Mouse (Mus musculus): ENCODE measurements around the gene Sephs1. TPM values are rescaled to one million over a fixed set of nuclear protein-coding genes. Genes with fewer than 3 reads are reported as not detected.

The Sephs1 gene
- total and polyA plus RNA-seq, 3 experiments: 9.0 to 55.8 (median 42.6) TPM

DNA sequence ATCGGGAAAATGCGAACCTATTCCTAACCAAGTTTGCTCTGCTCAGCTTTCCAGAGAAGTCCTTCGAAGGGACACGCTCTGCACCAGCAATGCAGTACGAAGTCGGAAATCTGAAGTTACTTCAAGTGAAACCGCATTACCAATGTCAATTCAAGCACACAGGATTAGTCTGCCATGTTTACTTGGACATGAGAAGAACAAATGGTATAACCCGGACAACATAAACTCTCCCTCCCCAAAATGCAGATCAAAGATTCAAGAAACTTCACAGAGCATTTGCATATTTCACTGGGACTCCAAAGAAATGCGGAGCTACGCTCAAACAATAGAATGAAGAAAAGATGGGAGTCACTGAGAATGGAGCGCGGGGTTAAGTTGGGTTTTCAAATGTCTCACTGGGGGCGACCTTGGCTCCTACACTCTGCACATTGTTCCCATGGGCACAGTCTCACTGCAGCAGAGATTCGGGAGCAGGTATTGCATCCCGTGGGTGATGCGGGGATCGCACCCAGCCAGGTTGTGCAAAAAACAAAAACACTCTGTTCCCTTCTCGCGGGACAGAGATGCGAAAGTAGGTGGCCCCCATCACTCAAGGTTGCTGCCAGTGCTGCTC, 521 bp upstream of the Sephs1 start:
- Histone ChIP-seq H3K4me1 (ENCODE audit: insufficient read depth, low read depth, low read length) (peaks cover 28% of the 10 kb centered on the region), H3K9me3 (replicated peaks) (no peaks in the 10 kb centered on the region), H3K4me3 (ENCODE audit: low read depth, low read length) (peak overlapping the region; percentile 88), H3K27me3 (ENCODE audit: insufficient read depth, low read length) (peaks cover 17% of the 10 kb centered on the region), H3K36me3 (replicated peaks) (peaks cover 16% of the 10 kb centered on the region)
- ATAC-seq (ENCODE audit: extremely low read depth, insufficient number of reproducible peaks, low FRiP score, poor library complexity, severe bottlenecking) (no peak), DNase-seq (ENCODE audit: low spot score) (peak; percentile 48)
- TF ChIP-seq CTCF (IDR thresholded peaks at IDR 0.05; ENCODE audit: low read depth, low read length) (no peak), GATA1 (IDR thresholded peaks at IDR 0.05; ENCODE audit: borderline replicate concordance, low read length) (no peak), GATA2 (IDR thresholded peaks at IDR 0.05; ENCODE audit: borderline replicate concordance, low read depth, low read length) (no peak), TAL1 (conservative IDR thresholded peaks at IDR 0.05; ENCODE audit: low read depth, low read length) (no peak), POLR2AphosphoS5 (IDR thresholded peaks at IDR 0.05; ENCODE audit: insufficient replicate concordance, low read depth, low read length) (no peak)

DNA sequence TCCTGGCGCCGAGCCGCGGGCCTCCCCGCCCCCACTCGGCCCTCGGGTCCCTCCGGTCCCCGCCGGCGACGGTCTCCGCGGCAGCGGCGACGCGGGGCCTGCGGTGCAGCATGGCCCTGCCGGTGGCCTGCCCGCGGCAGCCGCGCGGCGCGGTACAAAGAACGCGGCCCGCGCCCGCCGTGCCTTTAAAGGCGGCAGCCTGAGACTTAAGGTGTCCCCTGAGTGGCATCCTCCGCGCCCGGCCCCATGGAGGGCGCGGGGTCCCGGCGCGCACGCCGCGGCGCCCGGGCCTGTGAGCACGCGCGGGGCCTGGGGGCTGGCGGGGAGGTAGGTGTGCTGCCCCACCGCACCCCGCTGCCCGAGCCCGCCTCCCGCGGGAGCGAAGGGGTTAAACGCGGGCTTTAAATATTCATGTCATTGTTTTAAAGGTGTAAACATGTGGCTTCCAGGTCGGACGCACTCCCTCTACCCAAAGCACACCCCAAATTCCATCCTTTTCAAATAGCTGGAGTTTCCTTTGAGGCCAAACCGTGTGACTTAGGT, 956 bp downstream of the Sephs1 start:
- ATAC-seq (ENCODE audit: extremely low read depth, insufficient number of reproducible peaks, low FRiP score, poor library complexity, severe bottlenecking) (0 out of 2 replicates have a peak, but pooled peaks have one; percentile 16), DNase-seq (ENCODE audit: low spot score) (peak; percentile 48)
- Histone ChIP-seq H3K9me3 (replicated peaks) (no peaks in the 10 kb centered on the region), H3K4me3 (ENCODE audit: low read depth, low read length) (peak overlapping the region; percentile 88), H3K4me1 (ENCODE audit: insufficient read depth, low read depth, low read length) (peaks cover 28% of the 10 kb centered on the region), H3K36me3 (replicated peaks) (peaks cover 30% of the 10 kb centered on the region), H3K27me3 (ENCODE audit: insufficient read depth, low read length) (peaks cover 8% of the 10 kb centered on the region)
- TF ChIP-seq GATA1 (IDR thresholded peaks at IDR 0.05; ENCODE audit: borderline replicate concordance, low read length): no peak
- TF ChIP-seq POLR2AphosphoS5 (IDR thresholded peaks at IDR 0.05; ENCODE audit: insufficient replicate concordance, low read depth, low read length): no peak
- TF ChIP-seq CTCF (IDR thresholded peaks at IDR 0.05; ENCODE audit: low read depth, low read length): no peak
- TF ChIP-seq GATA2 (IDR thresholded peaks at IDR 0.05; ENCODE audit: borderline replicate concordance, low read depth, low read length): no peak
- TF ChIP-seq TAL1 (conservative IDR thresholded peaks at IDR 0.05; ENCODE audit: low read depth, low read length): no peak

DNA sequence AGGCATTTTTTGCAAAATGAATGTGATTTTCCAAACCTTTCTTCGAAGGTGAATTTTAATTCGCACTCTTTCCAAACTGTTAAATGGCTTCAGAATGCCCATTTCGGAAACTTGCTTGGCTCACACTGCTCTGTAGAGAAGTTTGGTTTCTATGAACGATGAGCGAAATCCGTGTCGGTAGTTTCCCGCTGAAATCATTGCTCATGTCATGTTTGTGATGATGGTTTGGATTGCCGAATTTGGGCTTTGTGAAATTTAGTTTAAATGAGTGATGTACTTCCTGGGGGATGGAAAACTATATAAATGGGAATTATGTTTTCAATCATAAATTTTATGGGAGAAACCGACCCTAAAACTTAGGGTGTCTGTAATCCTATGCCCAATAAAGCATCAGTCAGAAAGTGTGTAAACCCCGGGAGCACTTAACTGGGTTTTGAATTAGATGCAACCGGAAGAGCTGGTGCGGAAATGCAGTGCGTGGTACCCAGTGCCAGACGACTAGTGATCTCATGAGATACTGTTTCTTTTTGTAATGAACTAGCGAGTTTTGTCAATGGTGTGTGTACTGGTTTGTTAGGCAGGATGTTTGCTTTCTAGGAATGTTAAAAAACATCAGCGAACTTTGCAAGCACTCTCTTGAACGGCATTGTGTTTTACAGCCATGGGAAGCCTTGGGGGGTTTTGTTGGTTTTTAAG, 1.8 kb downstream of the Sephs1 start:
- H3K9me3 ChIP-seq (replicated peaks): no peaks in the 10 kb centered on the region
- peak overlapping the region; percentile 88 for H3K4me3 ChIP-seq (ENCODE audit: low read depth, low read length)
- DNase-seq (ENCODE audit: low spot score) (no peak), ATAC-seq (ENCODE audit: extremely low read depth, insufficient number of reproducible peaks, low FRiP score, poor library complexity, severe bottlenecking) (0 out of 2 replicates have a peak, but pooled peaks have one; percentile 16)
- peaks cover 28% of the 10 kb centered on the region for H3K4me1 ChIP-seq (ENCODE audit: insufficient read depth, low read depth, low read length)
- no peak for TF ChIP-seq CTCF (IDR thresholded peaks at IDR 0.05; ENCODE audit: low read depth, low read length)
- TF ChIP-seq GATA2 (IDR thresholded peaks at IDR 0.05; ENCODE audit: borderline replicate concordance, low read depth, low read length): no peak
- no peak for TF ChIP-seq GATA1 (IDR thresholded peaks at IDR 0.05; ENCODE audit: borderline replicate concordance, low read length)
- no peak for TF ChIP-seq TAL1 (conservative IDR thresholded peaks at IDR 0.05; ENCODE audit: low read depth, low read length)
- no peak for TF ChIP-seq POLR2AphosphoS5 (IDR thresholded peaks at IDR 0.05; ENCODE audit: insufficient replicate concordance, low read depth, low read length)
- H3K36me3 ChIP-seq (replicated peaks): peaks cover 39% of the 10 kb centered on the region
- peaks cover 1% of the 10 kb centered on the region; the same call in 1 of the 2 replicates for H3K27me3 ChIP-seq (ENCODE audit: insufficient read depth, low read length)

DNA sequence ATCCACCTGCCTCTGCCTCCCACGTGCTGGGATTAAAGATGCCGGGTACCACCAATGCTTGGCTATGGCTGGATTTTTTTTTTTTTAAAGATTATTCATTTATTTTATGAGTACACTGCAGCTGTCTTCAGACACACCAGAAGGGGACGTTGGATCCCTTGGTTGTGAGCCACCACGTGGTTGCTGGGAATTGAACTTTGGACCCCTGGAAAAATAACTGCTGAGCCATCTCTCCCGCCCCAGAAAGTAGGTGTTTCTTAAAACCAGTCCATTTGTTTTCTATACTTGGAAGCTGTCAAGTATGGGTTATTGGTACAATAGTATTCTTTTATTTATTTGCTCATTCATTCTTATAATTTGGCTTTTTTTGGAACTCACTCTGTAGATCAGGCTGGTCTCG, 5.5 kb downstream of the Sephs1 start:
- peaks cover 25% of the 10 kb centered on the region for H3K4me1 ChIP-seq (ENCODE audit: insufficient read depth, low read depth, low read length)
- ATAC-seq (ENCODE audit: extremely low read depth, insufficient number of reproducible peaks, low FRiP score, poor library complexity, severe bottlenecking) (no peak), DNase-seq (ENCODE audit: low spot score) (no peak)
- peaks cover 76% of the 10 kb centered on the region for H3K36me3 ChIP-seq (replicated peaks)
- no peaks in the 10 kb centered on the region for H3K27me3 ChIP-seq (ENCODE audit: insufficient read depth, low read length)
- no peaks in the 10 kb centered on the region for H3K9me3 ChIP-seq (replicated peaks)
- no peak overlapping the region for H3K4me3 ChIP-seq (ENCODE audit: low read depth, low read length)
- TF ChIP-seq GATA2 (IDR thresholded peaks at IDR 0.05; ENCODE audit: borderline replicate concordance, low read depth, low read length) (no peak), POLR2AphosphoS5 (IDR thresholded peaks at IDR 0.05; ENCODE audit: insufficient replicate concordance, low read depth, low read length) (no peak), TAL1 (conservative IDR thresholded peaks at IDR 0.05; ENCODE audit: low read depth, low read length) (no peak), GATA1 (IDR thresholded peaks at IDR 0.05; ENCODE audit: borderline replicate concordance, low read length) (no peak), CTCF (IDR thresholded peaks at IDR 0.05; ENCODE audit: low read depth, low read length) (no peak)

DNA sequence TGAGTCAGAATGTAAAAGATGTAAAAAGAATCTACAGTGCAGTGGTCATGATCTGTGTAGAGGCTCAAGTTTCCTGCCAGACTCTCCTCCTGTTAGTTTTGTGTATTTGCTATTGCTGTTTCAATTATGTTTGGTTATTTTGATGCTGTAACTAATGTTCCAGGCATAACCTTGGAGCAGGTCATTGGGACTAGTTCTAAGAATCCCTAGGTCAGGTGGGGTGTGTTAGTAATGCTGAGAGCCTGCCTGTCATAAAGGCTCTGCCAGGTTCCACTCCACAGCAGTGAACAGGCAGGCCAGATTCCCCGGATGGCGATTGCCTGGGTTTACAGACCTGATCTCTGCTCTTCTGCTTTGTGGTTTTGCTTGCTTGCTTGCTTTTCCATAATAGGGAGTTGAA, 14.2 kb downstream of the Sephs1 start:
- H3K27me3 ChIP-seq (ENCODE audit: insufficient read depth, low read length): no peaks in the 10 kb centered on the region
- no peaks in the 10 kb centered on the region for H3K9me3 ChIP-seq (replicated peaks)
- ATAC-seq (ENCODE audit: extremely low read depth, insufficient number of reproducible peaks, low FRiP score, poor library complexity, severe bottlenecking) (no peak), DNase-seq (ENCODE audit: low spot score) (no peak)
- peaks cover 89% of the 10 kb centered on the region for H3K36me3 ChIP-seq (replicated peaks)
- TF ChIP-seq GATA2 (IDR thresholded peaks at IDR 0.05; ENCODE audit: borderline replicate concordance, low read depth, low read length) (no peak), CTCF (IDR thresholded peaks at IDR 0.05; ENCODE audit: low read depth, low read length) (no peak), TAL1 (conservative IDR thresholded peaks at IDR 0.05; ENCODE audit: low read depth, low read length) (no peak), GATA1 (IDR thresholded peaks at IDR 0.05; ENCODE audit: borderline replicate concordance, low read length) (no peak), POLR2AphosphoS5 (IDR thresholded peaks at IDR 0.05; ENCODE audit: insufficient replicate concordance, low read depth, low read length) (no peak)
- H3K4me1 ChIP-seq (ENCODE audit: insufficient read depth, low read depth, low read length): no peaks in the 10 kb centered on the region; the same call in 1 of the 2 replicates
- no peak overlapping the region for H3K4me3 ChIP-seq (ENCODE audit: low read depth, low read length)

DNA sequence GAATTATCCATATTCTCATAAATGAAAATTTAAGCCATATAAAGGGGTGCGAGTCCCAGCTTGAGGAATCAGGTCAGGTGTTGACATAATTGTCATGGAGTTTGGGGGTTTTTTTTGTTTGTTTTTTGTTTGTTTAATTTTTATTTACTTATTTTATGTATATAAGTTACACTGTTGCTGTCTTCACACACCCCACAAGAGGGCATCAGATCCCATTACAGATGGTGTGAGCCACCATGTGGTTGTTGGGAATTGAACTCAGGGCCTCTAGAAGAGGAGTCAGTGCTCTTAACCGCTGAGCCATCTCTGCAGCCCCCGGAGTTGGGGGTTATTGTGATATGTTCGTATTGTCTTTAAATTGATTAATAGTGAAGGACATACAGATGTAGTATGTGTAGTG, 15.6 kb downstream of the Sephs1 start:
- Histone ChIP-seq H3K9me3 (replicated peaks) (no peaks in the 10 kb centered on the region), H3K4me1 (ENCODE audit: insufficient read depth, low read depth, low read length) (no peaks in the 10 kb centered on the region; the same call in 1 of the 2 replicates), H3K36me3 (replicated peaks) (peaks cover 89% of the 10 kb centered on the region), H3K4me3 (ENCODE audit: low read depth, low read length) (no peak overlapping the region), H3K27me3 (ENCODE audit: insufficient read depth, low read length) (no peaks in the 10 kb centered on the region)
- TF ChIP-seq CTCF (IDR thresholded peaks at IDR 0.05; ENCODE audit: low read depth, low read length): no peak
- TF ChIP-seq GATA1 (IDR thresholded peaks at IDR 0.05; ENCODE audit: borderline replicate concordance, low read length): no peak
- no peak for TF ChIP-seq GATA2 (IDR thresholded peaks at IDR 0.05; ENCODE audit: borderline replicate concordance, low read depth, low read length)
- TF ChIP-seq TAL1 (conservative IDR thresholded peaks at IDR 0.05; ENCODE audit: low read depth, low read length): no peak
- TF ChIP-seq POLR2AphosphoS5 (IDR thresholded peaks at IDR 0.05; ENCODE audit: insufficient replicate concordance, low read depth, low read length): no peak
- ATAC-seq (ENCODE audit: extremely low read depth, insufficient number of reproducible peaks, low FRiP score, poor library complexity, severe bottlenecking) (no peak), DNase-seq (ENCODE audit: low spot score) (no peak)
